Mouse (Mus musculus) gastrocnemius, postnatal 14 days (tissue): ENCODE measurements around the gene Mef2d. TPM values are rescaled to one million over a fixed set of nuclear protein-coding genes. Genes with fewer than 3 reads are reported as not detected.

ENCODE experiments used
- DNase-seq: peaks from one replicate; pipeline ENCODE4 v3.0.0; 2021; ENCODE audit warnings: mixed read lengths
- intact Hi-C: fragments of 180-260 bp; cut with DNase I; formaldehyde crosslinking; loops from one replicate; pipeline ENCODE4 v1.15.1; 2025; ENCODE audit warnings: low total_unique reads
- total RNA-seq, 2 experiments: library from RNA; stranded (reverse); gene quantifications; 2 replicates each; pipeline ENCODE4 v1.2.3; 2021

Gene Mef2d
- total RNA-seq, 2 experiments from 2014 or later, result 136 to 137 TPM

GRCm38 (mm10) chr3:88202986-88203385, 60.8 kb downstream of the Mef2d start:
- no peak for DNase-seq
- intact Hi-C loops, result no loop called here

- intact Hi-C loops, result no loop called here
- no peak for DNase-seq
These were observed 61.3 kb downstream of the Mef2d start for GRCm38 (mm10) chr3:88203456-88203855.

GRCm38 (mm10) chr3:88203999-88204700, 62.0 kb downstream of the Mef2d start:
- intact Hi-C loops, result no loop called here
- DNase-seq, result no peak

- intact Hi-C loops, result no loop called here
- DNase-seq, result no peak
These were observed 62.6 kb downstream of the Mef2d start for GRCm38 (mm10) chr3:88204751-88205150.

GRCm38 (mm10) chr3:88205176-88205562, 63.0 kb downstream of the Mef2d start:
- DNase-seq, result no peak
- intact Hi-C loops, result no loop called here

- intact Hi-C loops, result no loop called here
- no peak for DNase-seq
These were observed 63.7 kb downstream of the Mef2d start for GRCm38 (mm10) chr3:88205563-88206491.

- no peak for DNase-seq
- intact Hi-C loops, result no loop called here
These were observed 64.3 kb downstream of the Mef2d start for GRCm38 (mm10) chr3:88206500-88206899.

GRCm38 (mm10) chr3:88206901-88207371, 64.8 kb downstream of the Mef2d start:
- no peak for DNase-seq
- intact Hi-C loops, result no loop called here

GRCm38 (mm10) chr3:88207451-88208100, 65.4 kb downstream of the Mef2d start:
- no peak for DNase-seq
- intact Hi-C loops, result no loop called here

GRCm38 (mm10) chr3:88208226-88208720, 66.1 kb downstream of the Mef2d start:
- intact Hi-C loops, result no loop called here

GRCm38 (mm10) chr3:88209306-88209705, 67.1 kb downstream of the Mef2d start:
- intact Hi-C loops, result no loop called here
- no peak for DNase-seq

More at GRCm38 (mm10) chr3:88208226-88208720, 66.1 kb downstream of the Mef2d start:
- DNase-seq, result no peak

GRCm38 (mm10) chr3:88210121-88210520, 67.9 kb downstream of the Mef2d start:
- intact Hi-C loops, result no loop called here
- no peak for DNase-seq

- intact Hi-C loops, result no loop called here
These were observed 68.7 kb downstream of the Mef2d start for GRCm38 (mm10) chr3:88210918-88211317.

GRCm38 (mm10) chr3:88212356-88212755, 70.2 kb downstream of the Mef2d start:
- intact Hi-C loops, result no loop called here
- DNase-seq, result no peak

More at GRCm38 (mm10) chr3:88210918-88211317, 68.7 kb downstream of the Mef2d start:
- DNase-seq, result no peak

- DNase-seq, result no peak
- intact Hi-C loops, result no loop called here
These were observed 70.8 kb downstream of the Mef2d start for GRCm38 (mm10) chr3:88213019-88213418.

- intact Hi-C loops, result no loop called here
These were observed 72.2 kb downstream of the Mef2d start for GRCm38 (mm10) chr3:88214197-88214938.

GRCm38 (mm10) chr3:88214971-88215552, 72.9 kb downstream of the Mef2d start:
- intact Hi-C loops, result no loop called here

More at GRCm38 (mm10) chr3:88214197-88214938, 72.2 kb downstream of the Mef2d start:
- DNase-seq, result no peak

GRCm38 (mm10) chr3:88215553-88216004, 73.4 kb downstream of the Mef2d start:
- intact Hi-C loops, result no loop called here
- DNase-seq, result no peak

More at GRCm38 (mm10) chr3:88214971-88215552, 72.9 kb downstream of the Mef2d start:
- DNase-seq, result no peak

- intact Hi-C loops, result no loop called here
- no peak for DNase-seq
These were observed 73.9 kb downstream of the Mef2d start for GRCm38 (mm10) chr3:88216116-88216515.
